Mouse (Mus musculus) R1 (cell line): ENCODE measurements around the gene Ttc33.
A peak's percentile ranks its signal among the peaks of the same experiment; 100 is the strongest.

Experiments used
- DNase-seq: peaks from one replicate; pipeline ENCODE4 v3.0.0-alpha.2; 2018; ENCODE audit warnings: low read depth, low spot score

Gene Ttc33

GRCm38 (mm10) chr15:5241304-5242201 lies 56.2 kb downstream of the Ttc33 start:
- peak; percentile 62 for DNase-seq

- DNase-seq = peak; percentile 25
Observed at GRCm38 (mm10) chr15:5242241-5243035, 57.1 kb downstream of the Ttc33 start.

DNA sequence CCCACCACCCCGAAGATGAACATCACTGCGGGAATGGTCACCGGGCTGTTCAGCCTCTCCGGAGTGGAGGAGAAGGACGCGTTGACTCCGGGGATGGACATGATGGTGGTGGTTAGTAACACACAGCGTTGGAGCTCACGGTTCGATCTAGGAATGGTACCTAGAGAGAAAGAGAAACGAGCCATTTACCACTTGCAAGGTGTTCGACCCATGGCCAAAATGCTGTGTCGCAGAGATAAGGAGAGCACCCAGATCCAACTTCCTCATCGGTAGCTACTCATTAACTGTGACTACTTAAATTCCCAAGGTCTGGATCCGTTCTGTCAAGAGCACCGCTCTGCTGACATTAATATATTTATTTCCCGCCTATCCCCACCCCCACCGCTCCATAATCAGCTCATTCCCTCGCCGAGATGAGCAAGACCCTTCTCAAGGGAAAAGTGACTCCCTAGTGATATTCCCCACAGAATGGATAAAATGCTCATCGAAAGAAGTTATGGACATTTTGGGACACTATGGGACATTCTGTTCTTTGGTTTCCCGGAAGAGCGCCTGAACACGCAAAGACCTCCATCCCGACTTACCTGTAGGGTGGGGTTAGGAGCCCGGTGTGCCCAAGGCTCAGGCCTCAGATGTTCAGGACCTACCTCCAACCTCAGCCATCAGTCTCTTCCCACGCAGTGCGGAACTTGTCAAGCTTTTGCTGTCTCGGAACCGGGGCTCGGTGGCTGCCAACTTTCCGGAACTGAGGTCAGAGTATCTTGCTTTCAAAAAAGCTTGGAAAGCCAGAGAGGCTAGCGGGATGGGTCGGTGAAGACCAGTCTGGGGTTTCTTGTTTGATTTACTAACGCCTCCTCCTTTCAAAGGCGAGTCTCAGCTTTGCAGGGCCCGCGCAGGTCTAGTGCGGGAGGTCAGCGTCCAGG lies 58.0 kb downstream of the Ttc33 start:
- peak; percentile 22 for DNase-seq

DNA sequence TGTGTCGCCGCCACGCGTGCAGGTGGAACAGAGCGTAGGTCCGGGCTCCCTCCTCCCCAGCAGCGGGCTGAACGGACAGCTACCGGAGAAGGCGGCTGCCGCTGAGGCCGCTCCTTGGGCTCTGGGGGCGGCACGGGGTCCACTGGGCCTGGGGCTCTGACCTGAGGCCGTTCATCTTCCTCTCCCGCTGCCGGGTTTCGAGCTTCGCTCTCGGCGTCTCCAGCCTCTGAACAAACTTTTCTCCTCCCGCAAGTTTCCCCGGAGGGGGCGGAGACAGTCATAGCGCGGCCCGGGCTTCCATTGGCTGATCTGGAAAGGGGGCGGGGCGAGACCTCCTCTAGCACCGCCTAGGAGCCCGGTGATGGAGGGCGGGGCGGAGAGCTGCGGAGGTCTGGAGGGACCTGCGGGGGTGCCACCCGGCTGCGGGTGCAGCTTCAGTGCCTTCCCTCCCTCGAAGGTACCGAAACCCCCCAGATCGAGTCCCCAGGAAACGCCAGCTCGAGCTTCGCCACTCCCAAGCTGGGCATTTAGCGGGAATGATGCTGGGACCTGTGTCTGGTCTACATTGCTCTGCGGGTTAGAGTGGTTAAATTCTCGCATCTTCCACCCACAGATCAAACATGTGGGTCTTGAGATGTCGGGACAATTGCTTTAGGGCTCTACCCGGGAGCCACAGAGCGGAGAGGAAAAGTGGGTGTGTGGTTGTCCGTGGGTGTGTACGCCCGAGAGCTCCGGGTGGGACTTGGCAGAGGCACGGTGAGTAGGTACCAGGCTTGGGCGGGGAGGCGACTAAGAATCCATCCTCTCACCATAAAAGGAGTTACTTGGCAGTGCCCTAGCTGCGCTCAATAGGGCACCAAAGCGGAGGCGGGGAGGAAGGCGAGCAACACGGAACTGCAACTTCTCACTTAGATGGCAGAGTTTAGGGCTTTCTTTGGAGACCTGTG lies 58.9 kb downstream of the Ttc33 start, which contains the start of gene Ptger4:
TSS of gene Ptger4 (minus strand) at position 229 of the 947 bp plus-strand sequence.
- peak; percentile 92 for DNase-seq

DNA sequence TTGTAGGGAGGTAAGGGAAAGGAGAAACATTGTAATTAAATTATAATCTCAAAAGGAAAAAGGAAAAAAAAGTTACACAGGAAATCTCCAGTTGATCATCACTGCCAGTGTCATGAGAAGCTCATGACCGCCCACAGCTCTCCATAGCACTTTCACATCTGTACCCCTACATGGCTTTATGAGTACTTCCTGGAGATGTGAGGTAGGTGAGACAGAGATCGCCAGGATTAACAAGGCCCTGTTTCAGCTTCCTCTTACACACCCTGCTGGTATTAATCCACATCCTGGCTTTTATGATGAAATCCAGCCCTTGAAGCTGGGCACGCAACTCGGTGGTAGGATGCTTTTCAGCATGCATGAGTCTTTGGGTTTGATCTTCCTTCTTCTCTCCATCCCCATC lies 64.9 kb downstream of the Ttc33 start:
- no peak for DNase-seq

GRCm38 (mm10) chr15:5260183-5260582 lies 74.9 kb downstream of the Ttc33 start:
- no peak for DNase-seq

- DNase-seq = no peak
Observed at GRCm38 (mm10) chr15:5261004-5261403, 75.7 kb downstream of the Ttc33 start.

GRCm38 (mm10) chr15:5262095-5262667 lies 76.9 kb downstream of the Ttc33 start:
- no peak for DNase-seq

DNA sequence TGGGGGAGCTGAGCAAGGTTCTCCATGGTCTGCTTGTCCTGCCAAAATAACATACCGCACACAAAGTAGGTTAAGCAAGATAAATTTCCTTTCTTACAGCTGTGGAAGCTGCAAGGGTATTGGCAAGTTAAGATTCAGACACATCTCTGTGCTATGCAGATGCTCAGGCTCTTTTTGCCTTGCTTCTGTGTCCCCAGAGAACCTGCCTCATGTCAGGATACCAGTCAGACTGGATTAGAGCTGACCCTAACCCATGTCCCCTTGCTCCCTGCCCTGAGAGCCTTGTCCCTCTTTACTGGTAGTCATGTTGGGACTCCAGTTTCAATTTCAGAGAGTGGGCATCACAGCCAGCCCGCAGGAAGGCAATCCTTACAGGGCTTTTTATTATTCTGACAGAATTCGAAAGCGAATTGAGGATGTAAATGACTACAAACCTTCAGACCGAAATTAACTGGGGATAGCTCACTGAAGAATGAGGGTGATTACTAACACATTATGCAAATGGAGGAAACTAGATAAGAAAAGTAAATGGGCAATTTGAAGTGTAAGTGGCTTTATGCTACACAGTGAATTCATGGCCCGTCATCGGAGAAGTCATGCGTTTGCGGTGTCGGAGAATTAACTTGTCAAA lies 77.7 kb downstream of the Ttc33 start:
- DNase-seq = no peak

- DNase-seq = no peak
Observed at GRCm38 (mm10) chr15:5266095-5266494, 80.8 kb downstream of the Ttc33 start.
